Mouse (Mus musculus) limb, embryonic 13.5 days (tissue): ENCODE results near the gene Frmd4a. TPM values are rescaled to one million over a fixed set of nuclear protein-coding genes. Genes with fewer than 3 reads are reported as not detected.
"Not testable (repeated sequence)": the region's sequence is repeated elsewhere in the genome, so short reads cannot be mapped to it uniquely, and the experiment has no call there.

Source experiments
- ATAC-seq: fragments of 200-750 bp; cut with Nextera tagmentation; 2 replicates; pipeline ENCODE4 v1.8.0; 2017; ENCODE audit warnings: low read depth, moderate number of reproducible peaks, moderate TSS enrichment; ENCODE audit not compliant: low FRiP score
- H3K27ac ChIP-seq: fragments of 300-500 bp; sonication (generic); 2 replicates; pipeline ENCODE4 v1.5.1; 2015; ENCODE audit warnings: inconsistent platforms, mild to moderate bottlenecking, moderate library complexity
- H3K27me3 ChIP-seq: fragments of 300-500 bp; sonication (generic); 2 replicates; pipeline ENCODE4 v1.6.1; 2015; ENCODE audit warnings: mild to moderate bottlenecking, inconsistent platforms
- H3K36me3 ChIP-seq: fragments of 300-500 bp; sonication (generic); 2 replicates; pipeline ENCODE4 v1.6.1; 2015; ENCODE audit warnings: inconsistent platforms, mild to moderate bottlenecking, moderate library complexity
- H3K4me1 ChIP-seq: fragments of 300-500 bp; sonication (generic); 2 replicates; pipeline ENCODE4 v1.6.1; 2015; ENCODE audit warnings: inconsistent platforms
- H3K4me2 ChIP-seq: fragments of 300-500 bp; sonication (generic); replicated peaks from 2 replicates; pipeline ENCODE4 v1.6.1; 2015; ENCODE audit warnings: inconsistent platforms, mild to moderate bottlenecking, moderate library complexity
- H3K4me3 ChIP-seq: fragments of 300-500 bp; sonication (generic); 2 replicates; pipeline ENCODE4 v1.5.1; 2015; ENCODE audit warnings: moderate library complexity, mild to moderate bottlenecking, inconsistent platforms
- H3K9ac ChIP-seq: fragments of 300-500 bp; sonication (generic); 2 replicates; pipeline ENCODE4 v1.6.1; 2015; ENCODE audit warnings: mild to moderate bottlenecking, inconsistent platforms
- H3K9me3 ChIP-seq: fragments of 300-500 bp; sonication (generic); 2 replicates; pipeline ENCODE4 v1.6.1; 2016; ENCODE audit warnings: inconsistent platforms
- WGBS: fragments of 180-500 bp; shearing (Covaris S2); methylation state at CpG from one replicate; pipeline ENCODE4 v1.1.7; 2015; 5-methylcytosine and 5-hydroxymethylcytosine counted together
- polyA plus RNA-seq: library from polyadenylated mRNA; unstranded; fragments of >200 nt; fragmentation: Nextera tagmentation; extraction: Ambion mirVana; gene quantifications from 2 replicates; pipeline ENCODE4 v1.2.1, GENCODE M21; 2015

Gene Frmd4a
- polyA plus RNA-seq, 1 experiment from 2014 or later, result 68.1 TPM

- no peak overlapping the region for H3K4me2 ChIP-seq
- WGBS, result 92% methylated on average over 3 of the region's 3 CpGs
- H3K9ac ChIP-seq, result no peak overlapping the region
- H3K27me3 ChIP-seq, result no peaks in the 10 kb centered on the region
- H3K4me1 ChIP-seq, result peaks cover 13% of the 10 kb centered on the region
- no peaks in the 10 kb centered on the region; the same call in 1 of the 2 replicates for H3K9me3 ChIP-seq
- no peak overlapping the region for H3K4me3 ChIP-seq
- peaks cover 98% of the 10 kb centered on the region for H3K36me3 ChIP-seq
- ATAC-seq, result no peak
- H3K27ac ChIP-seq, result no peak overlapping the region
Measured at GRCm38 (mm10) chr2:4593878-4594387, 576.4 kb downstream of the Frmd4a start.

DNA sequence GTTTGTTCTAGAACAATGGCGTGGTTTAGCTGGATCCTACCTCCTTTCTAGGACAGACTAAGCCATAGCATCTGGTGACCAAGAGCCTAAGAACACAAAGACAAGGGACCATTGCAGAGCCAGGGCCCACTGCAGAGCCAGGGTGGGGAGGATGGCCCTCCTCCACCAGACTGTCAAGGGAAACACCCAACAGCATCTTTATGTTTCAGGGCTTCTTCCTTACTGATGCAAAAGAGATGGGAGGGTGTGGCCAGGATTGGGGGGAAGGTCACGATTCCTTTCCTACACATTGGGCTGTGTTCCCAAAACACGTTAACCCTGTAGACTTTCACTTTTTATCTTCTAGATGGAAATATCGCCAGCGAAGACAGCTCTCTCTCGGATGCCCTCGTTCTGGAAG lies 579.5 kb downstream of the Frmd4a start:
- no peak overlapping the region for H3K9ac ChIP-seq
- H3K36me3 ChIP-seq, result peaks cover 94% of the 10 kb centered on the region
- no peak for ATAC-seq
- peaks cover 38% of the 10 kb centered on the region for H3K4me1 ChIP-seq
- 95% methylated on average over 7 of the region's 7 CpGs for WGBS
- no peak overlapping the region for H3K4me3 ChIP-seq
- no peak overlapping the region for H3K4me2 ChIP-seq
- H3K27me3 ChIP-seq, result no peaks in the 10 kb centered on the region
- no peak overlapping the region for H3K27ac ChIP-seq
- H3K9me3 ChIP-seq, result no peaks in the 10 kb centered on the region; the same call in 1 of the 2 replicates

DNA sequence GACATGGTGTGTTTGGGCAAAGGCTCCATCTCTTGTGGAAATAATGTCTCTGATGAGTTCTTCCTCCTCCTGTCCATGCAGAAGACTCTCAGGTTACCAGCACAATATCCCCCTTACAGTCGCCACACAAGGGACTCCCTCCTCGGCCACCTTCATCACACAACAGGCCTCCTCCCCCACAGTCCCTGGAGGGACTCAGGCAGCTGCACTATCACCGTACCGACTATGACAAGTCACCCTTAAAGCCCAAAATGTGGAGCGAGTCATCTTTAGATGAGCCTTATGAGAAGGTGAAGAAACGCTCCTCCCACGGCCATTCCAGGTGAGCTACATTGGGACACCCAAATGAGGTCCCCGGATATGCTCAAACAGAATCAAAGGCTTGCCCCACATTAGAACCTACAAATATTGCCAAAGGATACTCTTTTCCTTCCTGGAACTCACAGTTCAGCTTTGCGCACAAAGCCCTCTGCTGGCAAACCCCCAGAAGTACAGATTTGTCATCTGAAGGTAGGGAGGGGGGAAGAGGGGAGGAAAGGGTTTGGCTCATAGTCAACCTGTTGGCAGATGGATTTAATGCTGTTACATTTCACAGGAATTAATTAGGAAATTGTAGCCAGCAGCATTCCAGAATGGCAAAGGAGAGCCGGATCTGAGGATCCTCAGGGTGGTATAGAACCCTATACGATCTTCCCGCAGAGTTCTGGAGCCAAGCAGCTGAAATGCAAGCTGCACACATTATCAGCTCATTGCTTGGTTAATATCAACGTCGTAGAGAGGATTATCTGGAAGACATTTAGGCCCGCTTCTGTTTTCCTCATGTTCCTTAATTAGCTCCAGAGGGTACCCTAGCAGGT lies 583.7 kb downstream of the Frmd4a start:
- ATAC-seq, result peak; percentile 64
- Histone ChIP-seq H3K27ac (no peak overlapping the region; the same call in 1 of the 2 replicates), H3K36me3 (peaks cover 93% of the 10 kb centered on the region)

DNA sequence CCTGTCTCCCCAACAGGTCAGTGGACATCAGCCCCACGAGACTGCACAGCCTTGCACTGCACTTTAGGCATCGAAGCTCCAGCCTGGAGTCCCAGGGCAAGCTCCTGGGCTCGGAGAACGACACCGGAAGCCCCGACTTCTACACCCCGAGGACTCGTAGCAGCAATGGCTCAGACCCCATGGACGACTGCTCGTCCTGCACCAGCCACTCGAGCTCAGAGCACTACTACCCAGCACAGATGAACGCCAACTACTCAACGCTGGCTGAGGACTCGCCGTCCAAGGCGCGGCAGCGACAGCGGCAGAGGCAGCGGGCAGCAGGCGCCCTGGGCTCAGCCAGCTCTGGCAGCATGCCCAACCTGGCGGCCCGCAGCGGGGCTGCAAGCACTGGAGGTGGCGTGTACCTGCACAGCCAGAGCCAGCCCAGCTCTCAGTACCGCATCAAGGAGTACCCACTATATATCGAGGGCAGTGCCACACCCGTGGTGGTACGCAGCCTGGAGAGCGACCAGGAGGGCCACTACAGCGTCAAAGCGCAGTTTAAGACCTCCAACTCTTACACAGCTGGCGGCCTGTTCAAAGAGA lies 585.9 kb downstream of the Frmd4a start:
- 86% methylated on average over 33 of the region's 33 CpGs for WGBS
- H3K9ac ChIP-seq, result no peak overlapping the region
- peaks cover 93% of the 10 kb centered on the region for H3K36me3 ChIP-seq
- H3K27me3 ChIP-seq, result no peaks in the 10 kb centered on the region
- no peak overlapping the region for H3K27ac ChIP-seq
- ATAC-seq, result no peak
- no peak overlapping the region for H3K4me3 ChIP-seq
- H3K4me1 ChIP-seq, result peaks cover 54% of the 10 kb centered on the region
- no peaks in the 10 kb centered on the region for H3K9me3 ChIP-seq
- H3K4me2 ChIP-seq, result no peak overlapping the region

More for the DNA sequence above, 583.7 kb downstream of the Frmd4a start:
- no peaks in the 10 kb centered on the region for H3K27me3 ChIP-seq
- H3K4me1 ChIP-seq, result peaks cover 40% of the 10 kb centered on the region
- WGBS, result 32% methylated on average over 15 of the region's 15 CpGs
- H3K4me2 ChIP-seq, result no peak overlapping the region
- no peak overlapping the region for H3K4me3 ChIP-seq
- H3K9me3 ChIP-seq, result no peaks in the 10 kb centered on the region
- H3K9ac ChIP-seq, result no peak overlapping the region

- H3K36me3 ChIP-seq, result peaks cover 99% of the 10 kb centered on the region
- no peaks in the 10 kb centered on the region for H3K27me3 ChIP-seq
- H3K9ac ChIP-seq, result no peak overlapping the region
- 87% methylated on average over 3 of the region's 3 CpGs for whole genome bisulfite sequencing
- H3K4me2 ChIP-seq, result no peak overlapping the region
- ATAC-seq, result no peak
- H3K4me3 ChIP-seq, result no peak overlapping the region
- no peaks in the 10 kb centered on the region for H3K9me3 ChIP-seq
- no peak overlapping the region for H3K27ac ChIP-seq
- H3K4me1 ChIP-seq, result peaks cover 35% of the 10 kb centered on the region
Measured at GRCm38 (mm10) chr2:4606559-4606958, 589.0 kb downstream of the Frmd4a start.

- no peak overlapping the region; the same call in 1 of the 2 replicates for H3K27ac ChIP-seq
- no peaks in the 10 kb centered on the region for H3K27me3 ChIP-seq
- H3K4me3 ChIP-seq, result no peak overlapping the region
- peaks cover 38% of the 10 kb centered on the region for H3K4me1 ChIP-seq
- no peak for ATAC-seq
- WGBS, result 59% methylated on average over 3 of the region's 3 CpGs
- no peaks in the 10 kb centered on the region for H3K9me3 ChIP-seq
- H3K36me3 ChIP-seq, result peaks cover 99% of the 10 kb centered on the region
- H3K4me2 ChIP-seq, result no peak overlapping the region
- H3K9ac ChIP-seq, result no peak overlapping the region
Measured at GRCm38 (mm10) chr2:4608253-4608652, 590.7 kb downstream of the Frmd4a start.

DNA sequence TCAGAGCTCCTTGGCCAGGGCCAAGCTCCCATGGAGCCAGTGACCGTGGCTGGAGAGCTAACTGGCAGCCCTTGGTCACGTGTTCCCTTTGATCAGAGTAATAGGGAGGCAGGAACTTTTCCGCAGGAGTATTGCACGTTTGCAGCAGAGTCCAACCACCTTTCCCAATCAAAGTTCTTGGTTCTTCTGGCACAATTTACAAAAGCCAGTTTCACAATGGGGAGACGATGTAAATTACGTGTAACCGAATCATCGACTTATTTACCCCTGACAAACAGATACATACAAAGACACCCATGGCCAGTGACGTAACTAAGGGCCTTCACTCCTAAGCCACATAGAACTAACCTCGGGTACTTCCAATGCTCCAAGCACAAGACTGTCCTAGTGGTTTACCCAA lies 591.9 kb downstream of the Frmd4a start:
- Histone ChIP-seq H3K4me1 (peaks cover 39% of the 10 kb centered on the region), H3K9me3 (no peaks in the 10 kb centered on the region), H3K27ac (no peak overlapping the region), H3K27me3 (no peaks in the 10 kb centered on the region), H3K4me3 (no peak overlapping the region), H3K4me2 (no peak overlapping the region), H3K36me3 (peaks cover 91% of the 10 kb centered on the region), H3K9ac (no peak overlapping the region)
- no peak for ATAC-seq
- 77% methylated on average over 10 of the region's 10 CpGs for WGBS

DNA sequence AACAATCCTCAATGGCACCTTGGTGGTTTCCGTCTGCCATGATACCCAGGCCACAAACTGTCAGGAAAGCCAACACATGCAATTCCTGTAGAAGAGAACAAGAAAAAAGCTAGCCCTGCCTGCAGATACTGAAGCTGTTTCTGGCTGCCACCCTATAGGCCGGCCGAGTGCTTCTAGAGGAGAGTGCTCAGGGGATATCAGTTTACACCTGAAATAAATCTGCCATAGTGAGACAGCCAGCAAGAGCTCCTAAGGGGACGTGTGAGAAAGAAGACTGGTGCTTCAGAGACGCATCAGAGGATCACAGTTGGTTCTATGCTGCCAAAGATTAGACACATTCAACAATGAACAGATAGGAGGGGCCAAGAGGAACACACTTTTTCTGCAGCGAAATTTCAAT lies 593.8 kb downstream of the Frmd4a start:
- H3K36me3 ChIP-seq, result peaks cover 78% of the 10 kb centered on the region
- H3K9ac ChIP-seq, result no peak overlapping the region
- H3K4me3 ChIP-seq, result no peak overlapping the region
- no peak overlapping the region for H3K4me2 ChIP-seq
- peaks cover 39% of the 10 kb centered on the region for H3K4me1 ChIP-seq
- 49% methylated on average over 6 of the region's 6 CpGs for WGBS
- no peaks in the 10 kb centered on the region for H3K27me3 ChIP-seq
- H3K27ac ChIP-seq, result no peak overlapping the region
- no peaks in the 10 kb centered on the region for H3K9me3 ChIP-seq
- no peak for ATAC-seq

- peaks cover 38% of the 10 kb centered on the region for H3K4me1 ChIP-seq
- H3K4me2 ChIP-seq, result no peak overlapping the region
- H3K9me3 ChIP-seq, result no peaks in the 10 kb centered on the region
- no peak overlapping the region for H3K9ac ChIP-seq
- peaks cover 74% of the 10 kb centered on the region for H3K36me3 ChIP-seq
- H3K4me3 ChIP-seq, result no peak overlapping the region
- no peak overlapping the region for H3K27ac ChIP-seq
- H3K27me3 ChIP-seq, result no peaks in the 10 kb centered on the region
- WGBS, result 82% methylated on average over 10 of the region's 10 CpGs
- ATAC-seq, result no peak
Measured at GRCm38 (mm10) chr2:4611704-4612103, 594.2 kb downstream of the Frmd4a start.

DNA sequence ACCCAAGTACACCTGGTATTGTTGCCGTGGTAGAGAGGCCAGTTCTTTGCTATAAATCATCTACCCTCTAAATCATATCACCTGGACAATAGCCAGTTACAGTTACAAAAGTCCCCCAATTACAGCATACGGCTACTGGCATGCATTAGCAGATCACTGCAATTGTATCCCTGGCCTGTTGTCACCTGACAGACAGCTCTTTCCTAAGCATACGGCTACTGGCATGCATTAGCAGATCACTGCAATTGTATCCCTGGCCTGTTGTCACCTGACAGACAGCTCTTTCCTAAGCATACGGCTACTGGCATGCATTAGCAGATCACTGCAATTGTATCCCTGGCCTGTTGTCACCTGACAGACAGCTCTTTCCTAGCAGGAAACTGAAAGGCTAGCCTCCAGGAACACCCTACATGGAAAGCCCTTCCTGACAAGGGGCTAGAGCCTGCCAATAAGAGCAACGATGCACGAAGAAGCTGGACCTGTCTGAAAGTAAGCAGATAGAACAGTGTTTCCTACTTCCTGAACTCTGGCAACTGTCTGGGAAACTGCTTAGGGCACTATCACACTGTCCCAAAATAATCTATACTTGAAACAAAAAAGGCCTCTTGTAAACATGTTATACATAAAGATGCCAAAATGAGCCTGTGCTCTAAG lies 596.9 kb downstream of the Frmd4a start:
- H3K4me2 ChIP-seq, ATAC-seq, H3K27ac ChIP-seq, H3K4me3 ChIP-seq, H3K9me3 ChIP-seq, H3K9ac ChIP-seq, H3K27me3 ChIP-seq: not testable (repeated sequence)
- peaks cover 18% of the 10 kb centered on the region; the same call in 1 of the 2 replicates for H3K4me1 ChIP-seq
- WGBS, result 50% methylated on average over 6 of the region's 6 CpGs
- H3K36me3 ChIP-seq, result peaks cover 47% of the 10 kb centered on the region

GRCm38 (mm10) chr2:4615014-4615546 lies 597.6 kb downstream of the Frmd4a start:
- Histone ChIP-seq H3K27ac (no peak overlapping the region), H3K4me2 (no peak overlapping the region), H3K9me3 (no peaks in the 10 kb centered on the region), H3K9ac (no peak overlapping the region), H3K27me3 (no peaks in the 10 kb centered on the region), H3K4me3 (no peak overlapping the region), H3K4me1 (peaks cover 23% of the 10 kb centered on the region), H3K36me3 (peaks cover 40% of the 10 kb centered on the region)
- no peak for ATAC-seq
- 88% methylated on average over 2 of the region's 2 CpGs for WGBS

- 86% methylated on average over 4 of the region's 4 CpGs for WGBS
- Histone ChIP-seq H3K27me3 (no peaks in the 10 kb centered on the region), H3K4me3 (no peak overlapping the region), H3K9ac (no peak overlapping the region), H3K9me3 (no peaks in the 10 kb centered on the region), H3K4me1 (peaks cover 33% of the 10 kb centered on the region), H3K36me3 (peaks cover 21% of the 10 kb centered on the region), H3K27ac (no peak overlapping the region), H3K4me2 (no peak overlapping the region)
- ATAC-seq, result no peak
Measured at GRCm38 (mm10) chr2:4616995-4617394, 599.5 kb downstream of the Frmd4a start.
